Mouse (Mus musculus) forebrain, embryonic 14.5 days (tissue): Measurements from ENCODE around the gene BC004004. TPM values are rescaled to one million over a fixed set of nuclear protein-coding genes. Genes with fewer than 3 reads are reported as not detected.

Experiments
- ATAC-seq: fragments of 200-750 bp; cut with Nextera tagmentation; 2 replicates; pipeline ENCODE4 v1.8.0; 2017; ENCODE audit warnings: mild to moderate bottlenecking, moderate library complexity
- DNase-seq: peaks from one replicate; pipeline ENCODE4 v3.0.0-alpha.2; 2015; ENCODE audit warnings: low spot score
- H3K27ac ChIP-seq: fragments of 300-500 bp; sonication (generic); 2 replicates; pipeline ENCODE4 v1.5.1; 2014; ENCODE audit warnings: low read depth, mild to moderate bottlenecking, control low read depth, low read length, moderate library complexity
- H3K27me3 ChIP-seq: fragments of 300-500 bp; sonication (generic); replicated peaks from 2 replicates; pipeline ENCODE4 v1.6.1; 2014; ENCODE audit warnings: low read length, control low read depth, mixed read lengths; ENCODE audit not compliant: control insufficient read depth, insufficient read depth
- H3K36me3 ChIP-seq: fragments of 300-500 bp; sonication (generic); 2 replicates; pipeline ENCODE4 v1.6.1; 2014; ENCODE audit warnings: low read length, control low read depth; ENCODE audit not compliant: control insufficient read depth, insufficient read depth
- H3K4me1 ChIP-seq: fragments of 300-500 bp; sonication (generic); 2 replicates; pipeline ENCODE4 v1.6.1; 2014; ENCODE audit warnings: antibody characterized with exemption, low read length, control low read depth; ENCODE audit not compliant: control insufficient read depth, insufficient read depth
- H3K4me2 ChIP-seq: fragments of 300-500 bp; sonication (generic); 2 replicates; pipeline ENCODE4 v1.6.1; 2014; ENCODE audit warnings: mild to moderate bottlenecking, control low read depth, low read length
- H3K4me3 ChIP-seq: fragments of 300-500 bp; sonication (generic); 2 replicates; pipeline ENCODE4 v1.5.1; 2014; ENCODE audit warnings: low read depth, low read length, control low read depth
- H3K9ac ChIP-seq: fragments of 300-500 bp; sonication (generic); 2 replicates; pipeline ENCODE4 v1.6.1; 2014; ENCODE audit warnings: mild to moderate bottlenecking, low read length, control low read depth, moderate library complexity
- H3K9me3 ChIP-seq: fragments of 300-500 bp; sonication (generic); replicated peaks from 2 replicates; pipeline ENCODE4 v1.6.1; 2016; ENCODE audit warnings: low read length, control low read depth, mixed read lengths; ENCODE audit not compliant: control insufficient read depth
- WGBS: fragments of 180-500 bp; shearing (Covaris S2); extraction: QIAGEN DNeasy Blood & Tissue Kit; methylation state at CpG from one replicate; pipeline ENCODE4 v1.1.7; 2014; 5-methylcytosine and 5-hydroxymethylcytosine counted together
- polyA plus RNA-seq: library from polyadenylated mRNA; unstranded; fragments of >200 nt; fragmentation: Nextera tagmentation; extraction: Ambion mirVana; gene quantifications from 2 replicates; pipeline ENCODE4 v1.2.1, GENCODE M21; 2014

The BC004004 gene
- polyA plus RNA-seq, 1 experiment from 2014 or later: 123 TPM

DNA sequence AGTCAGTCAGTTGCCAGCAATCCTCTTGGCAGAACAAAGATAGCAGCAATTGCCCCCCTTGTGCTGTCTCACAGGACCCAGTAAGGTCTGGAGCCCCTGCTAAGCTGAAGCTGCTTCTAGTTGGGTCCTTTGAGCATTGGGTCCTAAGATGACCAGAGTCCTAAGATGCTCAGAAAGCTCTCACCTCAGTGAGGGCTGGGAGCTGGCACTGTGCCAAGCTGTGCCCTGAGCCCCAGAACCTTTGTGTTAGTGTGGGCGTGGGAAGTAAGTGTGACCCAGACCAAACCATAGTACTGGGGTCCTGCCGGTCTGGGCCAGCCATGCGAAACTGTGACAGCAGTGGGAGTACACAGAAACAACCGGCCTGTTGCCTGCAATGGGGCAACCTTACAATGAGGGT, 30.7 kb downstream of the BC004004 start:
- WGBS: 80% methylated on average over 4 of the region's 4 CpGs
- H3K4me2 ChIP-seq: no peak overlapping the region
- no peaks in the 10 kb centered on the region for H3K27me3 ChIP-seq

DNA sequence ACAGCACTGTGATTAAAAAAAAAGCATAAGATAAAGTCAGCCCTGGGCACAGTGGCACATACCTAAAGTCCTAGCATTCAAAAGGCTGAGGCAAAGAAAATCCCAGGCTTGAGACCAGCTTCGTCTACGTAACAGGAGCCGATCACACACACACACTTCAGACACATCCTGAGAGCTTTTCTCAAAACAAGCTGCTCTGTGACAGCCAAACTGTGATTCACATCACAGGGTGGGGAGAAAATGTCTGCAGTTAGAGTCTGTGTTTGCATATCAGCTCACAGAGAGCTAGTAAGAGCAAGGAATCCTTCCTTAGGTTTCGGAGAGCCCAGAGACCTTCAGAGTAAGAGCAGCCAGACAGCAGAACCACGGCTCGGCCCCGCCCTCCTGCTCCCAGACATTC, 32.3 kb downstream of the BC004004 start:
- no peaks in the 10 kb centered on the region for H3K9me3 ChIP-seq
- no peak for DNase-seq
- no peak for ATAC-seq
- no peak overlapping the region for H3K9ac ChIP-seq
- no peak overlapping the region for H3K4me3 ChIP-seq
- no peak overlapping the region for H3K4me2 ChIP-seq
- H3K27ac ChIP-seq: no peak overlapping the region
- H3K36me3 ChIP-seq: peaks cover 54% of the 10 kb centered on the region
- H3K4me1 ChIP-seq: no peaks in the 10 kb centered on the region
- 94% methylated on average over 7 of the region's 7 CpGs for WGBS
- H3K27me3 ChIP-seq: no peaks in the 10 kb centered on the region

More for the DNA sequence above, 30.7 kb downstream of the BC004004 start:
- H3K9ac ChIP-seq: no peak overlapping the region
- no peak overlapping the region for H3K4me3 ChIP-seq
- DNase-seq (no peak), ATAC-seq (no peak)
- no peaks in the 10 kb centered on the region for H3K4me1 ChIP-seq
- no peaks in the 10 kb centered on the region for H3K9me3 ChIP-seq
- peaks cover 68% of the 10 kb centered on the region for H3K36me3 ChIP-seq
- no peak overlapping the region for H3K27ac ChIP-seq

DNA sequence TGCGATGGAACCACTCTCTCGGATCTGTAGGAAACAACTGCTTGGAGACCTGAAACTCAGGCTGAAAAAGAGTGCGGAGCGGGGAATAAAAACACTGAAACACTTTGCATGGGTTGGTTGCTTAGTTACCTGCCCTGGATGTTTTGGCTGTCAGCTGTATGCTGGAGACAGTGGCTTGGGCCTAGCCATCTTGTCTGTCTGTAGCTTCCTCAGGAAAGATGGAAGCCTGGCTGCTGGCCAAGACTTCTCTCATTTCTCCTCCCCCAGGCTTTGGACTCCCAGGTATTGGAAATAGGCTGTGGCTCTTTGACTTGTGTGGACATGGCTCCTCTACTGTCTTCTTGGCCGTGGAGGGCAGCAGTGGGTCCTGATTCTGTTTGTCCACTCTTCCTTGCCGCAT, 32.8 kb downstream of the BC004004 start:
- Histone ChIP-seq H3K4me3 (no peak overlapping the region), H3K27ac (no peak overlapping the region), H3K4me1 (no peaks in the 10 kb centered on the region), H3K36me3 (peaks cover 51% of the 10 kb centered on the region), H3K4me2 (no peak overlapping the region), H3K27me3 (no peaks in the 10 kb centered on the region), H3K9ac (no peak overlapping the region), H3K9me3 (no peaks in the 10 kb centered on the region)
- WGBS: 93% methylated on average over 6 of the region's 6 CpGs
- DNase-seq (no peak), ATAC-seq (no peak)

DNA sequence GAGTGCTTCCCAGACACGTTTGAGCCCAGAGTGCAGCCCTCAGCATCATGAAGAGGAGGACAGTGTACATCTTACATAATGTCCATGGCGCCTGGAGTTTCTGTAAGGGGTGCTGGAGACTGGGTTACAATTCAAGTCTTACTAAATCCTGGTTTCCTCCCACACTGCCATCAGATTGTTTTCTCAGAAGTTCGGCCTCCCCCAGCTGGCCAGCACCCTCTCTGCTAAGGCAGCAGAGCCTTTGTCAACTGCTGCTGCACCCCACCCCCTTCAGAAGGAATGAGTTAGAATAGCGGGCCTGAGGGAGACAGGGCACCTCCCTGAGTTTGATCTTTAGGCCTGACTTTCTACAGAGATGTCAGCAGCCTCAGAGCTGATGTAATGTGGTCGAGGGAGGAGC, 33.6 kb downstream of the BC004004 start:
- Histone ChIP-seq H3K4me3 (no peak overlapping the region), H3K27ac (no peak overlapping the region), H3K9me3 (no peaks in the 10 kb centered on the region), H3K4me1 (no peaks in the 10 kb centered on the region), H3K9ac (no peak overlapping the region), H3K36me3 (peaks cover 44% of the 10 kb centered on the region), H3K4me2 (no peak overlapping the region), H3K27me3 (no peaks in the 10 kb centered on the region)
- DNase-seq: no peak
- 83% methylated on average over 5 of the region's 5 CpGs for WGBS
- ATAC-seq: no peak

DNA sequence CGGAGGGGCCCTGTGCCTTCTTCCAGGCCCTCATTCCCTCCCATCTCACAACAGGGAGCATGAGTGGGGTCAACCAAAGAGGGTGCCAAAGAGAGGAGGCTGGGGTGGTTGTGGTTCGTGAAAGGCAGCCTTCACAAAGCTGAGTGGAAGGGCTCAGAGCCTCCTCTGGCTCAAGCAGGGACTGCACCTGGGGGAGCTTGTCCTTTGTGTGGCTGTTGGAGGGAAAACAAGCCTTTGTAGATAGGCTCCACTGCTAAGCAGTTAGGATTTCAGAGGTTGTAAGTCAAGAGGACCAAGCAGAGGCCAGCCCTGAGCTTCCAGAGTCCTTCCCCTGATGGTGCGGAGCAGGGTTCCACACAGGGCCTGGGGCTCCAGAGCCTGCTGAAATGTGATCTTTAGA, 34.5 kb downstream of the BC004004 start:
- no peak overlapping the region for H3K27ac ChIP-seq
- H3K9ac ChIP-seq: no peak overlapping the region
- DNase-seq (no peak), ATAC-seq (no peak)
- H3K4me2 ChIP-seq: no peak overlapping the region
- 52% methylated on average over 3 of the region's 3 CpGs for WGBS
- H3K36me3 ChIP-seq: peaks cover 35% of the 10 kb centered on the region
- no peaks in the 10 kb centered on the region for H3K4me1 ChIP-seq
- no peak overlapping the region for H3K4me3 ChIP-seq
- H3K9me3 ChIP-seq: no peaks in the 10 kb centered on the region
- no peaks in the 10 kb centered on the region for H3K27me3 ChIP-seq

DNA sequence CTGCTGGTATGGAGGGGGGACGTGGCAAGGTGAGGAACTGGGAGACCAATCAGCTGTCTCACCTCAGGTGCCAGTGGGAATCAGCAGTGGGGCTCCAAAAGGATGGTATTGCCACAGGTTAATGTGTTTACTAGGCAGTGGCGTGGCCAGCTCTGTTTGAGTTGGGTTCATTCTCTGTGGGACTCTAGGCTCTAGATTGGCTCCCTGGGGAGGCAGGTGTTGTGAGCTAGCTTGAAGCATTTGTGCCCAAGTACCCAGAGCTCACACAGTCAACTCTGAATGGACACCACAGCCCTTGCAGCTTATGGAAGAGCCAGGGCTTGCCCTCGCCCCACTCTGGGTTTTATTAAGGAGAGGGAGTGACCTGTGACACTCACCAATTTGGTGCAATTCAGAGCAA, 35.3 kb downstream of the BC004004 start:
- DNase-seq: no peak
- Histone ChIP-seq H3K27me3 (no peaks in the 10 kb centered on the region), H3K9me3 (no peaks in the 10 kb centered on the region), H3K36me3 (peaks cover 28% of the 10 kb centered on the region), H3K4me3 (no peak overlapping the region), H3K27ac (no peak overlapping the region), H3K4me1 (no peaks in the 10 kb centered on the region), H3K9ac (no peak overlapping the region), H3K4me2 (no peak overlapping the region)
- 81% methylated on average over 3 of the region's 3 CpGs for WGBS
- ATAC-seq: no peak

DNA sequence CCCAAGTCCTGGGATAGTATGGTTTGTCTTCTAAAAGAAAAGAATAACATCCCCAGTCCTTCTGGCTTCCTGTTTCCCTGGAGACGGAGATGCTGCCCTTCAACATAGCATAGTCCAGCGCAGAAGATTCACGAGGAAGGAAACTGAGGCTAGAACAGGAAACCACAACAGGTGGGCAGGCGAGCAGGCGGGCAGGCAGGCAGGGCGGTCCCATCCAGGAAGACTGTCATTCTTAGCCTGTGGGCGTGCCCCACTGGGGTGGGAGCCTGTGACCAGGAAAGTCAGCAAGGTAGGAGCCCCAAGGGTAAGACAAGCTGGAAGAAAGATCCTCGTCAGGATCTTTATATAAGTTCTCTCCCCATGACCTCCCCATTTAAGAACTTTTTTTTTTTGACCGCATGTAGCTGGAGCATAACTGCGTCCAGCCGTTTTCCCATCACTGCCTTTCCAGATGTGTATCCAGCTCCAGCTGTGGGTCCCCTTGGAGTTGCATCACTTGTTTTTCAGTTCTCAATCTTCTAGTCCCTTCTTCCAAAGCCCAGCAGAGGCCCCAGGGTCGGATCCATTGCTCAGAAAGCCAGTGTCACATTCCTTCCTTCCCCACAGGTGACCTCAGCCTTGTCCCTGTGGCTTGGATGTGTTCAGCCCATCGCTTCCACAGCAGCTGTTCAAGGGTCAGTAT, 35.9 kb downstream of the BC004004 start:
- no peak overlapping the region for H3K9ac ChIP-seq
- H3K36me3 ChIP-seq: peaks cover 22% of the 10 kb centered on the region
- no peak for DNase-seq
- WGBS: 75% methylated on average over 13 of the region's 13 CpGs
- no peaks in the 10 kb centered on the region for H3K4me1 ChIP-seq
- H3K27ac ChIP-seq: no peak overlapping the region
- no peak for ATAC-seq
- no peaks in the 10 kb centered on the region for H3K9me3 ChIP-seq
- no peak overlapping the region for H3K4me2 ChIP-seq
- no peaks in the 10 kb centered on the region for H3K27me3 ChIP-seq
- no peak overlapping the region for H3K4me3 ChIP-seq

DNA sequence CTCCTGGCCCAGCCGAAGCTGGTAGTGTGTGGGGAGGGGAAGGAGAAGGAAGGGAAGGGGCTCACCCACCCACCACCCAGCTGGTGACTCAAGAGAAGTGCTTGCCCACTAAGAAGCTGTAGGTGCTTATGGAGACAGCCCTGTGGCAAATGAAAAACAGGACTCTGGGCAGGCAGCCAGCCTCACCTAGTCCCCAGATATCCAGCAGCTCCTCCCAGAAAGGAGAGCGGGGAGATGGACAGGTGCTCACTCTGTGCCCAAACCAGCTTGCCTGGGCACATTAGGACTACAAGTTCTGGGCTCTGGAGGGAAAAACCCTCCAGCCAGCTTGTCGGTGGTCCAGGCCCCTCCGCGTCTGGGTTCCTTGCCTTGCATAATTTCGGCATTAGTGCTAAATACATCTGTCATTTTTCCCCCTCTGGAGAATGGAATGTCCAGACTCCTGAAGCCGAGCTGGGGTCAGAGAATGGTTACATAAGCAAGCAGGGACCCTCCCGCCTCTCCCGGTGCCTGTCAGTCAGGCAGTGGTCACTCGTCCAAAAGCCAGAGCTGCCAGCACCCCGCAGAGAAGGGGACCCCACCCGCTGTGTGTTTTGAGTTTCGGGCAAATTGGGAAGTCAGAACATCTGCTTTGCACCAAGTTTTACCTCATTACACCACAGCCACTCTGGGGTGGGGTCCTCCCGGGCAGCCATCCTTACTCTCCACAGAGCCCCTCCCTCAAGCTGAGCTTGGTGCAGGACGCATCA, 36.6 kb downstream of the BC004004 start:
- ATAC-seq (no peak), DNase-seq (no peak)
- no peak overlapping the region for H3K27ac ChIP-seq
- no peaks in the 10 kb centered on the region for H3K27me3 ChIP-seq
- no peak overlapping the region for H3K9ac ChIP-seq
- H3K4me2 ChIP-seq: no peak overlapping the region
- 32% methylated on average over 15 of the region's 15 CpGs for WGBS
- no peaks in the 10 kb centered on the region for H3K9me3 ChIP-seq
- H3K4me3 ChIP-seq: no peak overlapping the region
- peaks cover 15% of the 10 kb centered on the region for H3K36me3 ChIP-seq
- H3K4me1 ChIP-seq: no peaks in the 10 kb centered on the region

DNA sequence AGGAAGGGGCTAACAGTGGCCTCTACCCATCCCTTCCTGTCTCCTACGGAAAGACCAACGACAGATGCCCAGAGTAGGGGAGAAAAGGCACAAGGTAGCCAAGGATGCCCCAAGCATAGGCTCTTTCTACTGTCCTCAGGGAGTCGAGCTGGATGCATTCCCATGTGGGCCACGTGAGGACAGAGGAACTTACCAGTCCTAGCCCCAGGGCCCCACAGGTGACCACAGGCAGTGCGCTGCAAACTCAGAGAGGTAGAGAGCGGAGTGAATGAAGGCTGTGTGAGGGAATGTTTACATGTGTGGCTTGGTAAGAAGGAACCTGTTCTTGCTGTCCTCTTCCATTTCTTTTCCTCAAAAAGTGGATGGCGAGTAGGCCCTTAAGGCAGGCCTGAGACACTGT, 37.3 kb downstream of the BC004004 start:
- DNase-seq (no peak), ATAC-seq (no peak)
- WGBS: 58% methylated on average over 7 of the region's 7 CpGs
- Histone ChIP-seq H3K9me3 (no peaks in the 10 kb centered on the region), H3K4me3 (no peak overlapping the region), H3K9ac (no peak overlapping the region), H3K36me3 (peaks cover 11% of the 10 kb centered on the region), H3K27me3 (no peaks in the 10 kb centered on the region), H3K27ac (no peak overlapping the region), H3K4me1 (no peaks in the 10 kb centered on the region), H3K4me2 (no peak overlapping the region)
